Mouse (Mus musculus) CH12F3 (cell line): ENCODE measurements around the gene Psmb4.
"Not testable (repeated sequence)": the region's sequence is repeated elsewhere in the genome, so short reads cannot be mapped to it uniquely, and the experiment has no call there.

ENCODE experiments used
- in situ Hi-C: fragments of 300-500 bp; cut with MboI; formaldehyde crosslinking; loops from 2 replicates; pipeline ENCODE4 v1.14.3; 2020; ENCODE audit warnings: low sequenced_read_pairs

Gene Psmb4

GRCm38 (mm10) chr3:94886316-94887224 is at the start of gene Psmb4:
TSS of gene Psmb4 (minus strand) at chr3:94886961.
- in situ Hi-C loops = no loop called here

DNA sequence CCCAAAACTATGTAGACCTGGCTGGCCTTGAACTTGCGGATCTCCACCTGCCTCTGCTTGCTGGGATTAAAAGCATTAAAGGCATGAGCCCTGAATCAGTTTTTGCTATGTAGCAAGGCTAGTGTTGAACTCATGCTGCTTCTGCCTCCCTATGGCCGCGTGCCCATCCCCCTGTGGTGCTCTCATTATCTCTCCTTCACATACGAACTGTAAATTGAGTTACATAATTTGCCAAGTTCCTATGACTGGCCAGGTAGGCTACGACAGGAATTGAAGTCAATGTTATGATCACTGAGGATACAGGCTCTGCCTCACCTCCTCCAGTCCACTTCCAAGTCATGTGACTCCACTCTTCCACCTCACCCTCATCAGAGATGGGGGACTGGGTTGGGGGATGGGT is 49.4 kb upstream of the Psmb4 start:
- in situ Hi-C loops = not testable (repeated sequence)

DNA sequence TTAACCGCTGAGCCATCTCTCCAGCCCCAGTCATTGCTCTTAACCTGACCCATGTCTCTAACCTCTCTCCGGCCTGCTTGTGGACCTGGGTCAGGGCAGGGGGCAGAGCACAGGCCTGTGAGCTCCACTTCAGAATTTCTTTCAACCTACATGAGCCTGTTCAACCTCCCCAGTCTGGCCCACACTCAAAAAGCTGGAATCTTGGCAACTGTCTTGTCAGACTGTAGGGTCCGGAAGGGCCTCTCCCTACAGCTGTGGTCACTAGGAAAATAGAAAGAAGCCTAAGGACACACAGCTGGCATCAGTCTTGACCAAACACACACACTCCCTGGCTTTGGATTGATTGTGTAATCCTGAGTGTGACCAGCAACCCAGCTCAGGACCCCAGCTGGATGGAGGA is 48.6 kb upstream of the Psmb4 start:
- in situ Hi-C loops = not testable (repeated sequence)

DNA sequence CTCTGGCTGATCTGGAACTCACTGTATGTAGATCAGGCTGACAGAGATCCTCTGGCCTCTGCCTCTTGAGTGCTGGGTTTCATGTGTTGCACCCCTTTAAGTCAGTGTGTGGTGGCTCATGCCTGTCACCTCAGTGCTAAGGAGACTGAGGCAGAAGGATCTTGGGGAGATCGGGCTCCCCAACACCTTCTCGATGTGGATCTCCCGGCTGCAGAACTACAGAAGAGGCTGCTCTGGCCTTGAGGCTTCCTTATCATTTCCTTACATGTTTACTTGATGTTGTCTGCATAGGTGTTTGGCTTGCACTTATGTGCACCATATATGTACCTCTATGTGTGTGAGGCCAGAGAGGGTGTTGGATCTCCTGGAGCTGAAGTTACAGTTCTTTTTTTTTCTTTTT is 47.8 kb upstream of the Psmb4 start:
- in situ Hi-C loops = not testable (repeated sequence)

GRCm38 (mm10) chr3:94933604-94934003 is 46.8 kb upstream of the Psmb4 start:
- in situ Hi-C loops = not testable (repeated sequence)

DNA sequence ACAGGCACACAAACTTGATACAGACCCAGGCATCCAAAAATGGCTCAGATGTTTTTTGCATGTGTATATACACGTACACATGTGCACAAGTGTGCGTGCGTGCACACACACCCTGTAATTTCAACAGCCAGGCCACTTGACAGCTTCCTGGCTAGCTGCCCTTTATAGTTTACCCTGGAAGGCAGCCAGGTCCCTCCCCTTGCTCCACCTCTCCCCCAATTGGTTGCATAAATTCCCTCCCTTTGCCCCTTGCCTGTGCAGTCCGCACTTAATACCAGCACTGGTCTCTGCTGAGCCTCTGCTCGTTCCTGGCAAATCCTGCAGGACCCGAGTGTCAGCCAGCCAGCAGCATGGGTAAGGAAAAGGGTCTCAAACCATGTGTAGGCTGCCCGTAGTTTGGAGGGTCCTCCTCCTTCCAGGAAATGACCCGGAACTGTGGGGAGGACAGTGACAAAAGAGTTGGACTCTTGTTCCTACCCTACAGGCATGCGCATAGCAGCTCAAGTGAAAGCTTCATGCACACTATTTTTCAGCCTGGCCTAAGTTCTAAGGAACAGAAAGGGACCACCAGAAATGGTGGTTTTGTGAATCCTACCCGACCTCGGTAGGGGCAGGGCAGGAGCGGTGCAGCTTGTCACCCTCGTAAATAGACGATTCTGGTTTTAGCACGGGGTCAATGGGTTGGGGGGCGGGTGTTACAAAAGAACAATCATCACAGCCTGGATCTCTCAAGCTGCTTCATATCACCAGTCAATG is 46.2 kb upstream of the Psmb4 start, which contains the start of gene Selenbp1:
Gene Selenbp1 (plus strand): TSS at position 248 of the 756 bp plus-strand sequence.
- in situ Hi-C loops = no loop called here

- in situ Hi-C loops = not testable (repeated sequence)
These were observed 45.5 kb upstream of the Psmb4 start for GRCm38 (mm10) chr3:94932279-94932678.

DNA sequence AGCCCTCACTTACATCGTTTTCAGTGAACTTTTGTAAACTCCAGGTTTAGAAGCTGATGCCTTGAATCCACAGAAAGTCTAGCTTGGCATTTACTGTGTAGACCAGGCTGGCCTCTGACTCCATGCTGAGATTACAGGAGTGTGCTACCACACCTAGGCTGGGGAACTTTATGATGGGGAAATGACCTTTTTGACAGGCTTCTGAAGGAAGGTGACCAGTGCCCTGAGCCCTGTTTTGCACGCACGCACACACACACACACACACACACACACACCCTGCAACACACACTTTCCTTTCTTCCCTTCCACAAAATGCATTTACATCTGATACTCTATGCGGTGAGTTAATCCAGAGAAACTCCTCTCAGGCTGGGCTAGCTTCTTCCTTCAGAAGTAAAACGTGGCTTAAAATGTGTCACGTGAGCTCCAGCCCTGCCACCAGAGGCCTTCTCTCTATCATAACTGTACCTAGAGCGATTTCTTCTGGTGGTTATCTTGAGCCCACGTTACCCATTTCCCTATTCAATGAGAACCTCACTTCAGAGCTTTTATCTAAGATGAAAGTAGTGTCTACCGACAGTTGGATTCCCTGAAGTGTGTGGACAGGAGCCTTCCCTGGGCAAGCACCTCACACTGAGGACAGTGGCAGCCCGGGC is 44.8 kb upstream of the Psmb4 start:
- in situ Hi-C loops = not testable (repeated sequence)

DNA sequence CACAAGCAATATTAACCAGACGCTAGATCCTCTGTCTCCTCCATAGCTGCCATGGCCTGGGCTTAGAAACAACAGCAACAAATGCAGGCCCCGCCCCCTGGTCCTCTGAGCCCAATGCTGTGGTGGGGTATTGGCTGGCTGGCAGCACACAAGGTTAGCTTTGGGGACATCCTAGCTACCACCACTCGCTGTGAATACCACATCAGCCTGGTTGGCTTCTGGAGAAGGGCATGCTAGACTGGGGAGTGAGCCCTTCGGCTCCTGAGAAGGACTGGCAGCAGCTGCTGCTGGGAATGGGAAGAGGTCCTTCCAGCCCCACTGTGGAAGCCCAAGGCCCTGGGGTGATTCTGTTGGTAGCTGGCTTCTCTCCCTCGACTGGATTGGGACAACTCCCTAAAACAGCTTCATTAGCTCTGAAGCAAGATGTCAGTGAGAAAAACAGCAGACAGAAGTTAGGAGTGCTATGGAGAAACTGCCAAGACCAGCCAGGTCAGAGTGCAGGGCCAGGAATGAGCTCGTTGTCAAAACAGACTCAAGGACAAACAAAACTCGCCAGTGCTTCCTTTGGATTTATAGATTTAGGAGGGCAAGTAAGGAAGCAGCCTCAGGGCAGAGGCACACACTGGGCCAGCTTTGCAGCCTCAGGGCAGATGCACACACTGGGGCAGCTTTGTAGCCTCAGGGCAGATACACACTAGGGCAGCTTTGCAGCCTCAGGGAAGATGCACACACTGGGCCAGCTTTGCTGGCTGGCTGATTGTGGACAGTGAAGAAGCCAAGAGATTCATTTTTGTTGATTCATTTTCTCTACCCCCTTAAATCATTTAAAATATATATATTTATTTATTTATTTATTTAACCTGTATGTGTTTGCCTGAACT is 43.9 kb upstream of the Psmb4 start:
- in situ Hi-C loops = not testable (repeated sequence)

DNA sequence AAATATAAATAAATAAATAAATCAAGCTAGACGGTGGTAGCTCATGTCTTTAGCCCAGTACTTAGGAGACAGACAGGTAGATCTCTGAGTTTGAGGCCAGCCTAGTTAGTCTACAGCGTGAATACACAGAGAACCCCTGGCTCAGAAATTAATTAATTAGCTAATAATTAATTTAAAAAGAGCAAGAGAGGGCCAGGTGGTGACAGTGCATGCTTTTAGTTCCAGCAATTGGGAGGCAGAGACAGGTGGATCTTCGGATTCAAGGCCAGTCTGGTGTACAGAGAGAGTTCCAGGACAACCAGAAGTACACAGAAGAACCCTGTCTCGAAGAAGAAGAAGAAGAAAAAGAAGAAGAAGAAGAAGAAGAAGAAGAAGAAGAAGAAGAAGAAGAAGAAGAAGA is 42.2 kb upstream of the Psmb4 start:
- in situ Hi-C loops = not testable (repeated sequence)

DNA sequence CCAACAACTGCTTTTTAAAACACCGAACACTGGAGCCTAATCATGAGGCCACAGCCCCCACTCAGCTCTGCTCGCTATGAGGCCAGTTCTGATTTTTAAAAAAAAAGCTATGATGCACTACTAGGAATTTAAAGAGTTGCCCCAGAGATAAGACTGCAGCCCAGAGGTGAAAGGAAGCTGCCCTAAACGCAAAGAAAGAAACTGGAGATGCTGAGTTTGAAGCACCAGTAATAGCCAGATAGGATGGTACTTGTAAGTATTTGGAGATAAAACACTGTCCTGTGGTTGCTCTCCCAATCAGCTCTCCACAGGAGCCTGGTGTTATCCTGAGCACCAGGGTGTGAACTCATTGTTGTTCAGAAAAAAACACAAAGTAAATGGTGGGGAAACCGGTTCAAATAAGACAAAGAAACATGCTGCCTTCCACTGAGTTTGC is 39.6 kb upstream of the Psmb4 start:
- in situ Hi-C loops = not testable (repeated sequence)

DNA sequence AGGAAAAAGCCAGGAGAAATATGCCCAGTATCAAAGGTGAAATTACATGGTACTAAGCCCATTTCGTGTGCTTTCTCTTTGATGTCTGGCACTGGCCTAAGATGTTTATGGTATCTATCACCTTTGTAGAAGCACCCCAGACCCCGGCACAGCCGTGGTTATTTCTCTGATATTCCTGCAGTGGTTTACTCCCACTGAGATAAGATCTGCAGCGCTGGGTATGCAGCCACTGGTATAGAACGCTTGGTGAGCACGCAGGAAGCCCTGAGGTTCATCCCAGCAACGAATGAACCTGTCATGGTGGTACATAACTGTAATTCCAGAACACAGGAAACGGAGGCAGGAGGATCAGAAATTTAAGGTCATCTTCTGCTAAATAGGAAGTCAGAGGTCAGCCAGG is 37.9 kb upstream of the Psmb4 start:
- in situ Hi-C loops = no loop called here

- in situ Hi-C loops = no loop called here
These were observed 35.6 kb upstream of the Psmb4 start for GRCm38 (mm10) chr3:94922333-94922732.

- in situ Hi-C loops = no loop called here
These were observed 34.3 kb upstream of the Psmb4 start for GRCm38 (mm10) chr3:94921104-94921503.

DNA sequence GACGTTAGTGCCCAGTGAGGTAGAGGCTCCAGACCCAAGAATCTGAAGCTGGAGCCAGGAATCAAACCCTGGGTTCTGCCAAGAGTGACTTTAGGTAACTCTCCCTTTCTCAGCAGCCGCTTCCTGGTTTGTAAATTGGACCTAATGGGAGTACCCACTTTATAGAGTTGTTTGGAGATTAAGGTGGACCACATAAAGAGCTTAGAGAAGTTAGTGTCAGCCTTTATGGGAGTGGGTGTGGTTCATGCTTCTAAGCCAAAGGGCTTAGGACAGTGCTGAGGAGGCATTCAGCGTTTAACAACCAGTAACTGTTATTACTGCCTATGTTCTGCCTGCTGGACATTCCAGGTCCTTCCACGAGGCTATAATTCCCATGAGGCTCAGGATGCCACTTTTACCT is 32.1 kb upstream of the Psmb4 start:
- in situ Hi-C loops = no loop called here

DNA sequence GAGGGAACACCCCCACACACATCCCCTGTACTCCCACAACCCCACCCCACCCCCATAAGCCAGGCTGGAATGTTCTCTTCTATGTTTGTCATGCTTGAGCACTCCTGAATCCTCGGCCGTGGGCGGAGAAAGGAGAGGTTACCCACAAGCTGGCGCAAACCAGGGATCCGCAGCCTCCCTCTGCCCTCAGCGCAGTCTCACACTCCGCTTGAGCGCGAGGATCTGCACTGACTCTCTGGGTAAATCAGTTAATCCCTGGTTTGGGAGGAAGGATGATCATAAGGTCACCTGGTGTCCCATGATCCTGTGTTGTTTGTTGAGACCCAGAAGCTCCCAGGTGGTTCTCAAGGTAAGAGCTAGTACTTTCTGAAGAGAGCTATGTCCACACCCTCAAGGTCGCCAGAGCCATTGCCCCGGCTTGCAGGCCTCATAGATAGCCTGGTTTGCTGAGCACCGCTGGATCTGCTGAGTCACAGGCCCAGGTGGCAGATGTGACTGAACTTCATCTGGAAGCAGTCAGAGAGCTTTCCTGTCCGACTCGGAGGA is 31.1 kb upstream of the Psmb4 start:
- in situ Hi-C loops = no loop called here

- in situ Hi-C loops = no loop called here
These were observed 29.4 kb upstream of the Psmb4 start for GRCm38 (mm10) chr3:94915903-94916741.

DNA sequence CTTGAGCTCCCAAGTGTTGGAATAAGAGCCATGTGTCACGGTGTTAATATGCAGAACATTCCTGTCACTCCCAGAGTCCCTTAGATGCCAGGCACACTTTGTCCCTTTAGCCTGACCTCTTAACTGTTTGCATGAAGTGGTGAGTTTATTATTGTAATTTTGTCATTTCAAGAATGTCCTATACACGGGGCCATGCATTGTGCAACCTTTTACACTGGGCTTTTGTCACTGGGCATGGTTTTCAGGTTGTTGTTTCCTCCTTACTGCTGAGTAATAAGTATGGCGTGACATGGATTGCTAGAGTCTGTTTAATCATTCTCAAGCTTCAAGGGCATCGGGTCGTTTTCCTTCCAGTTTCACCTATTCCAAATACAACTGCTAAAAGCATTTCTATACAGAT is 27.0 kb upstream of the Psmb4 start:
- in situ Hi-C loops = no loop called here

- in situ Hi-C loops = no loop called here
These were observed 24.4 kb upstream of the Psmb4 start for GRCm38 (mm10) chr3:94911050-94911693.
